Mouse (Mus musculus) lung, postnatal 0 days (tissue): ENCODE measurements around the gene Cdh6.

Source experiments
- CTCF ChIP-seq: IDR thresholded peaks from 2 replicates; pipeline ENCODE4 v1.5.1; 2016; ENCODE audit warnings: antibody characterized with exemption, mild to moderate bottlenecking
- EP300 ChIP-seq: IDR thresholded peaks from 2 replicates; pipeline ENCODE4 v1.6.1; 2016; ENCODE audit warnings: antibody characterized with exemption, mild to moderate bottlenecking, control low read depth

DNA sequence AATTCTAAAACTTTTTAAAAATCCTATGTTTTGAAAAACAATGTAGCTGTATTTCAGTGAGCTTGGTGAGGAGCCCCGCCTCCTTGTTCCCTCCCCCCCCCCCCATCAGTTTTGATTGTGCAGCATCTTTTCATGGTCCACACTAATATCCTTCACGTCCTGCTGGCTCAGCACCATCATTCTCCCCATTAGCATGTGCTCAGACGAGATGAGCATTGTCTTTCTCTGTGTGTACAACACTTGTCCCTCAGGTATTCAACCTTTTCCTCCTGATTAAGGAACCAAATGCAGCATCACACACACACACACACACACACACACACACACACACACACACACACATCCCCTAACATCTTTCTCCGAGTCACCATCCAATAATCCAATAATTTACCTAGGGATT is 164.7 kb downstream of the Cdh6 start:
- TF ChIP-seq EP300 = no peak
- TF ChIP-seq CTCF = no peak
